Mouse (Mus musculus) heart, adult 8-10 months (tissue): Measurements from ENCODE around the gene Psors1c2. TPM values are rescaled to one million over a fixed set of nuclear protein-coding genes. Genes with fewer than 3 reads are reported as not detected.
"Not testable (repeated sequence)": the region's sequence is repeated elsewhere in the genome, so short reads cannot be mapped to it uniquely, and the experiment has no call there.

Experiments
- DNase-seq: peaks from one replicate; pipeline ENCODE4 v3.0.0; 2022; ENCODE audit warnings: low spot score
- total RNA-seq, 4 experiments: library from RNA; stranded (reverse); gene quantifications; 2 replicates each; pipeline ENCODE4 v1.2.4; 2022

Gene Psors1c2
- total RNA-seq: not detected

DNA sequence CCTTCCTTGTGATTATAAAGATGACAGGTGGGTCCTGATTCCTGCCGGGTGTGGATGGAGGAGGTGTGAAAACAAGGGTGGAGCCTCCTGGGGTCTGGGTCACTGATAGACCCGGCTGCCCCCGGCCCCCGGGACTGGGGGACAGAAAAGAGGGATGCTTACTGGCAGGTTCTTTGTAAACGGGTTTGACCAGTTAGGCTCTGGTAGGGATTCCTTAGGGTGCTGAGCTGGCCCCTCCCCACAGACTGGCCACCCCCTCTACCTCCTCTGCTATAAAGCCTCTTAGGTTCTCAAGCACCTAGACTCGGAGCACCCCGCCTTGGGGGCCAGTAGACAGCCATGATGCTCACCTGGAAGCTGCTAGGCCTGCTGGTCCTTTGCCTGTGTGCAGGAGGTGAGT lies at the start of gene Psors1c2:
TSS of gene Psors1c2 (plus strand) at position 301 of the 400 bp plus-strand sequence.
- DNase-seq: no peak

DNA sequence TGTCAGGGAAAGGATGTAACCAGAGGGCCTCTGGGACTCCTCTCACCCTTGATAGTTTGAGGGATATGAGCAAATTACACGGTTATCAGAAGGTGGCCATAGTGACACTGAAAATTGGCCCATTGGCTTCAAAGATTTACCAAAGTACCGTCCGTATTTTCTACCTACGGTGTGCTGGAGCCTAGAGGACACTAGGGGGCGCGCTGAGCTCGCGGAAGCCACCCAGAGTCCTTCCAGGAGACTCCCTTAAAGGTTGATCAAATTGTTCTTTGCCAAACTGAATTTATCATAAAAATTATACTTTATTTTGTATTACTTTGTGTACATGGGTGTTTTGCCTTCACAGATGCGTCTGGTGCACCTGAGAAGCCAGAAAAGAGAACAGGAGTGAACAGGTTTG lies 48.9 kb upstream of the Psors1c2 start:
- DNase-seq: peak; percentile 30

DNA sequence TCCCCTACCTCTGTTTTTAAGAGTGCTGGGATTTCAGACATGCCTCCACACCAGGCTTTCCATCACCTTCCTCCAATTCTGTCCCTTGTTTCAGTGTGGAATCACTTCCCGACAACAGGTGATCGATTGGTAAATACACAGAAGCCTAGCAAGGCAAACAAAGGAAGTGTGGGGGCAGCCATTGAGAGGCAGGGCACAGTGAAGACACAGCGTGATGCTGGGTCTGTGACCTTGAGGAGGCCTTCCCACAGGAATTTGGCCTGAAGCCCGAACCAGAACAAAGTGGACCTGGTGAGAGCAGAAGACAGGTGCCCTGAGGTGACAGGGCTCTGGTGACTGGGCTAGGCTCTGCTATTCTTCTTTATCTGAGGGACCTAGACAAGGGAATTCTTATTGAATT lies 47.3 kb upstream of the Psors1c2 start:
- DNase-seq: no peak

- DNase-seq: no peak
Observed at GRCm38 (mm10) chr17:35486726-35487125, 46.3 kb upstream of the Psors1c2 start.

GRCm38 (mm10) chr17:35488041-35488440 lies 45.0 kb upstream of the Psors1c2 start:
- DNase-seq: no peak

GRCm38 (mm10) chr17:35490320-35490719 lies 42.7 kb upstream of the Psors1c2 start:
- DNase-seq: no peak

GRCm38 (mm10) chr17:35497124-35497523 lies 35.9 kb upstream of the Psors1c2 start:
- no peak for DNase-seq

GRCm38 (mm10) chr17:35502226-35502625 lies 30.8 kb upstream of the Psors1c2 start:
- DNase-seq: no peak

DNA sequence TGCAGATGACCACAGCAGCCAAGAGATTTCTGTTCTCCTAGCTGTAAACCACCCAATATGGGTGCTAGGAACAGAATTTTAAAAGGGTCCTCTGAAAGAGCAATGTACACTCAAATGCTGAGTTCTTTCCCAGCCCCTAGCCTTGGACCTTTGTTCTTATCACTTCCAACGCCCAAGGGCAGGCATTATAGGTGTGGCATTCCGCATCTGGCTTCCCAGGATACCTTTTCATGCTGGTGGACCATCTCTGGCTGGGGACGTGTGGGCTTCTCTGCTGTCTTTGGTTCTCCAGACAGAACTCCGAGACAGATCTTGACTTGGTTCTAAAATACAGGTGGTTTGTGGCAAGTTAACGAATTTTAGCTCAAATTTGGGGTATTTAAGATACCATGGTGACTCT lies 30.2 kb upstream of the Psors1c2 start:
- DNase-seq: no peak

GRCm38 (mm10) chr17:35503849-35504248 lies 29.2 kb upstream of the Psors1c2 start:
- DNase-seq: no peak

GRCm38 (mm10) chr17:35504628-35505481 lies 28.1 kb upstream of the Psors1c2 start:
- no peak for DNase-seq

DNA sequence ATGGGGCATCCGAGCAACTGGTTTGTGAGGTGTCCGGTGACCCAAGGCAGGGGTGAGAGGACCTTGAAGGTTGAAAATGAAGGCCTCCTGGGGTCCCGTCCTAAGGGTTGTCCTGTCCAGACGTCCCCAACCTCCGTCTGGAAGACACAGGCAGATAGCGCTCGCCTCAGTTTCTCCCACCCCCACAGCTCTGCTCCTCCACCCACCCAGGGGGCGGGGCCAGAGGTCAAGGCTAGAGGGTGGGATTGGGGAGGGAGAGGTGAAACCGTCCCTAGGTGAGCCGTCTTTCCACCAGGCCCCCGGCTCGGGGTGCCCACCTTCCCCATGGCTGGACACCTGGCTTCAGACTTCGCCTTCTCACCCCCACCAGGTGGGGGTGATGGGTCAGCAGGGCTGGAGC lies 27.2 kb upstream of the Psors1c2 start, which contains the start of gene Pou5f1:
TSS of gene Pou5f1 (plus strand) at position 243 of the 400 bp plus-strand sequence.
- DNase-seq: no peak

- no peak for DNase-seq
Observed at GRCm38 (mm10) chr17:35506881-35507280, 26.1 kb upstream of the Psors1c2 start.

- DNase-seq: no peak
Observed at GRCm38 (mm10) chr17:35507556-35508260, 25.3 kb upstream of the Psors1c2 start.

- DNase-seq: not testable (repeated sequence)
Observed at GRCm38 (mm10) chr17:35508279-35508678, 24.7 kb upstream of the Psors1c2 start.

- no peak for DNase-seq
Observed at GRCm38 (mm10) chr17:35509284-35509683, 23.7 kb upstream of the Psors1c2 start.

- no peak for DNase-seq
Observed at GRCm38 (mm10) chr17:35512916-35513626, 19.9 kb upstream of the Psors1c2 start.

DNA sequence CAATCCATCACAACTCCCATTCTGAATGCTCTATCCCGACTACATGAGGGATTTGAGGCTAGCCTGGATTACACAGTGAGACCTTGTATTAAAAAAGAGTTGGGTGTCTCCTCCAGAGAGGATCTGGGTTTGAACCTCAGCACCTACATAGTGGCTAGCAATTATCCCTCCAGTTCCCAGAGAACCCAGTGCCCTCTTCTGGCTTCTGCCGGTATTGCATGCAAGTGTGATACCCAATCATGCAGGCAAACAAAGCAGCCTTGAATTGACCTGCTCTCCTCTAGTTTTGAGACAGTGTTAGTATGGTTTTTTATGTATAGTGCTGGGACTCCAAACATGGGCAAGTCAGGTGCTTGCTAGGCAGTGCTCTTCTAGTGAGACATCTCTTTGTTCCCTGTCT lies 19.1 kb upstream of the Psors1c2 start:
- peak; percentile 55 for DNase-seq

DNA sequence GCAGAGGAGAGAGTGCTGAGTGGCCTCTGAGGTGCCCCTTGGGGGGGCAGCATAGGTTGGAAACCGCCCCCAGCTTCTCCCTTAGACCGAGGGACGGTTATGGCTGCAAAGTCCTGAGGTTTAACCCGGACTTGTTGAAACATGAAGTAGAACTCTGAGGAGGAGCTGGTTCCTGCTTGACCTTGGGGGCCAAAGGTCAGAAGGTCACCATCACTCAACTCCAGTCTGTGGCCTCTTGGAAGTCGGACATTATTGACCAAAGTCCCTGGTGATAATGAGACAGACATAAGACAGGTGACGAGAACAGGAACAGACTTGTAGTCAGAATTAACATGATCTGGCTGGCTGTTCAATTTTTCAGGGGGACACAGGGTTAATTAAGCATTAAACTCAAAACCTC lies 18.2 kb upstream of the Psors1c2 start:
- no peak for DNase-seq

- DNase-seq: peak; percentile 24
Observed at GRCm38 (mm10) chr17:35515911-35516640, 16.9 kb upstream of the Psors1c2 start.
